Mouse (Mus musculus) E14TG2a.4 (cell line): ENCODE measurements around the gene Hp1bp3.

Experiments
- H3K27me3 ChIP-seq: 2 replicates; pipeline ENCODE4 v1.6.1; 2014; ENCODE audit warnings: low read length, control low read depth; ENCODE audit not compliant: insufficient read depth
- H3K36me3 ChIP-seq: 2 replicates; pipeline ENCODE4 v1.6.1; 2014; ENCODE audit warnings: low read length, control low read depth; ENCODE audit not compliant: insufficient read depth
- H3K4me1 ChIP-seq: replicated peaks from 2 replicates; pipeline ENCODE4 v1.6.1; 2014; ENCODE audit warnings: low read depth, low read length, control low read depth
- H3K4me3 ChIP-seq: replicated peaks from 2 replicates; pipeline ENCODE4 v1.5.1; 2014; ENCODE audit warnings: mild to moderate bottlenecking, low read length
- H3K9me3 ChIP-seq: 2 replicates; pipeline ENCODE4 v1.6.1; 2014; ENCODE audit warnings: low read length, control low read depth
- CTCF ChIP-seq: conservative IDR thresholded peaks from 2 replicates; pipeline ENCODE4 v1.5.1; 2014; ENCODE audit warnings: low read length
- NANOG ChIP-seq: IDR thresholded peaks from 2 replicates; pipeline ENCODE4 v1.6.1; 2014; ENCODE audit warnings: borderline replicate concordance, low read length, mixed read lengths
- POU5F1 ChIP-seq: IDR thresholded peaks from 2 replicates; pipeline ENCODE4 v1.6.1; 2014; ENCODE audit warnings: low read length, borderline replicate concordance

Gene Hp1bp3

DNA sequence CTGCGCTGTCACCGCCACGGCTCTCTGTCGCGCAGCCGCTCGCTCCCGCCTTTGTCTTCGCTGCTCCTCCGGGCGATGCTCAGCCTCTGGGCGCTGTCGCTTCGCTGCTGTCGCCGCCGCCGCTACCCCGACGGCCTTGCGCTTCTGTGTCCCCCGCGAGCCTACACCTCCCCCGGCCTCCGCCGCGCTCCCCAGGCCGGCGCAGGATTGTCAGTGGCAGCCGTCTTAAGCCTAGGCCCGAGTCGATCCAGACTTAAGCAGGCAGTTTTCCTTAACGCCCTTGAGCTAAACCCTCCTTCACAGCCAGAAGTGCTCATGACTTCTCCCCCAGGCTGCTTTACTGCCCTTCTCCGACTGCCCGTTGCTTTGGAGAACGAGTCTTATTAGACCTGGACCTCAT, 1.3 kb downstream of the Hp1bp3 start:
- H3K4me3 ChIP-seq, result peak overlapping the region; percentile 96
- TF ChIP-seq NANOG (no peak), POU5F1 (no peak), CTCF (no peak)
- H3K36me3 ChIP-seq, result peaks cover 22% of the 10 kb centered on the region
- H3K4me1 ChIP-seq, result peaks cover 57% of the 10 kb centered on the region
- H3K27me3 ChIP-seq, result no peaks in the 10 kb centered on the region
- no peaks in the 10 kb centered on the region for H3K9me3 ChIP-seq

DNA sequence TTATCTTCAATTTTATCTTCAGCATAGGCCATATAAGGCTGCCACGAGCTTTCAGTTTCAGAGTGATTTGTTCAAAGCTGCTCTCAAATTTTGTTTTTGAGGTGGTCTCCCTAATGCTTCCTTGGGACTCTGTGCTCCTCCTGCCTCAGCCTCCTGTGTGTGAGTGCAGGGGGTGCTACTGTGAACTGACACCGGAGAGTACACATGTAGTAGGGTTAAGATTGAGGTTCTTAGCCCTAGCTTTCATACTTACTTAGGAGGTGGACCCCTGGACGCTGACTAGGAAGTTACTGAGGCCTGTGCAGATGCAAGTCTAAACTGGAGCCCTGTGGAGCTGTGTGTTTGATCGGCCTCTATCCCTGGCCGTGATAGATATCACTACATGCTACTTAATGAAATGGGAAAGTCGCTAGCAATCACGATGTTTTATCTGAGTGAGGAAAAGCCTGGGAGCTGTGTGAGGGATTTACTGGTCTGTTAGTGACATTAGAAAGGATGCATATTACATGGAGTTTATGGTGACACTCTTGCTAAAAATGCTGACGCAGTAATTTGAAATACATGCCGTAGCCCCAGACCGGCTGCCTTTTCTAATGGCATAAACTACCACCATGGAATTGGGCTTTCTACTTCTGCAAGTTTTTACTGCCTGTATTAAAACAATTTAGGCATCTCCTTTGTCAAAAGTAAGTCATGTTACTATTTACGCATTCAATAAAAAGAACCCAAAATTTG, 2.0 kb downstream of the Hp1bp3 start:
- TF ChIP-seq NANOG (no peak), CTCF (no peak), POU5F1 (no peak)
- no peaks in the 10 kb centered on the region for H3K27me3 ChIP-seq
- peaks cover 64% of the 10 kb centered on the region for H3K4me1 ChIP-seq
- H3K9me3 ChIP-seq, result no peaks in the 10 kb centered on the region
- peak overlapping the region; percentile 96 for H3K4me3 ChIP-seq
- H3K36me3 ChIP-seq, result peaks cover 28% of the 10 kb centered on the region

DNA sequence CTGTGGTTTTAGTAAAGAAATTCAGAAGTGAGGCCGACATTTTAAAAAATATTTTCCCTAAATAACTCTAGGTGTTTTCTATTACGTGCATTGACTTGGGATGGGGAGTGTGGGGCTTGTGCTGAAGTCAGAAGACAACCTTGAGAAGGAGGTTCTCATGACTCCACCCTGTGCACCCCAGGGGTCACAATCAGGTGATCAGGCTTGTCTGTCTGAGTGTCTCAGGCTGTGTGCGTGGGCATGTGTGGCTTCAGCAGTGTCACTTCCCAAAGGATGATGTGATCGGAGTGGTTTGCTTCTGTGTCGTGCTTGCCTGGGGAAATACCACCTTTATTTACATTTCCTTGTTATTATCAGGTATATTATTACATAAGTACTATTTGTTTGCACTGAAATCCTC, 3.2 kb downstream of the Hp1bp3 start:
- Histone ChIP-seq H3K4me1 (peaks cover 69% of the 10 kb centered on the region), H3K27me3 (no peaks in the 10 kb centered on the region), H3K4me3 (peak overlapping the region; percentile 26; the same call in 1 of the 2 replicates), H3K36me3 (peaks cover 39% of the 10 kb centered on the region), H3K9me3 (no peaks in the 10 kb centered on the region)
- TF ChIP-seq NANOG (no peak), POU5F1 (no peak), CTCF (no peak)

DNA sequence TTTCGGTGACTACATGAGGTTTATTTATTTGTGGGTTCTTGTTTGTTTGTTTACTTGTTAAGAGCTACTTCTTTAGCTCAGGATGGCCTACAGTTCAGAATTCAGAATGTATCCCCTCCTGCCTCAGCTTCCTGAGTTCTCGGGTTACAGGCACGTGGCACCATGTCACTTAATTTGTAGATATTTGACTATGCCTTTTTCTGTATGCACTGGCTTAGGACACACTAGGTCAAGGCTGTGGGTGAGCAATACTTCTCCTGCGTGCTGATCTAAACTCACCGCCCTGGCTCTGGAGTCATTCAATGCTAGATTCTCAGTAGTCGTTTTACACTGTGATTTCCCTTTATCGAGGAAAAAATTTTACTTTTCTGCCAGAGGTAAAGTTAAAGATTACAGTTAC, 4.7 kb downstream of the Hp1bp3 start:
- Histone ChIP-seq H3K4me1 (peaks cover 62% of the 10 kb centered on the region), H3K9me3 (no peaks in the 10 kb centered on the region), H3K27me3 (no peaks in the 10 kb centered on the region), H3K36me3 (peaks cover 53% of the 10 kb centered on the region), H3K4me3 (no peak overlapping the region)
- no peak for TF ChIP-seq CTCF
- no peak for TF ChIP-seq POU5F1

DNA sequence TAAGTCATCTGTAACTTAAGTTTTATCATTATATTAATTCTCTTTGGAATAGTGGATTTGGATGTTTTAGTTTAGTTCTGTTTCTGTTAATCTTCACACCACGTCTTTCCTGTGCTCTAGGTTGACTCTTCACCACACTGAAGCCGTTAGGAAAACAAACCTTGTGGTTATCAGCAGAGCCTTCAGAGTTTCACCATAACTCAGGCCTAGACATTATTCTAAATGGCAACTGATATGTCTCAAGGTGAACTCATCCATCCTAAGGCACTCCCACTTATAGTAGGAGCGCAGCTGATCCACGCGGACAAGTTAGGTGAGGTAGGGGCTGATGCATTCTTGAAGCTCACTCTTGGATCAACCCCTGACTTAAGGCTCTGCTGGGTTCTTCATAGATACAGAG, 5.3 kb downstream of the Hp1bp3 start:
- Histone ChIP-seq H3K9me3 (no peaks in the 10 kb centered on the region), H3K4me1 (peaks cover 59% of the 10 kb centered on the region), H3K27me3 (no peaks in the 10 kb centered on the region), H3K36me3 (peaks cover 59% of the 10 kb centered on the region), H3K4me3 (no peak overlapping the region)
- no peak for TF ChIP-seq CTCF
- no peak for TF ChIP-seq NANOG
- TF ChIP-seq POU5F1, result no peak

DNA sequence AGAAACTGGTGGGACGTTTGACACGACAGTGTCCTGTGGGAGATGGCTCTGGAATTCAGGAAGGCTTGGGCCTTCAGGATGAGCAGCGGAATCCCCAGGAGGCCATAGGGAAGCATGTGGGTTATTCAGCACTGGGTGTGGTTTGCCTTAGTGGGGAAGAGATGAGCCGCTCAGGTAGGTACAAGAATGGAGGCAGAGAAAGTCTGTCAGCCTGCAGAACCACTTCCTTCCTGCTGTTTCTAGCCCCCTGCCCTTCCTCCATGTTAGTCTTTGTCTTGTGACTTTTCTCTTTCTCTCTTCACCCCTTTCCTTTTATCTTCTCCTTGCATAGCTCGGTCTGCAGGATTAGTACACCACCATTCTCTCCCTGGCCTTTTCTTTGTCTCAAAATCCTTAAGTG, 6.3 kb downstream of the Hp1bp3 start:
- H3K4me1 ChIP-seq, result peaks cover 59% of the 10 kb centered on the region
- H3K27me3 ChIP-seq, result no peaks in the 10 kb centered on the region
- H3K36me3 ChIP-seq, result peaks cover 68% of the 10 kb centered on the region
- no peaks in the 10 kb centered on the region for H3K9me3 ChIP-seq
- TF ChIP-seq NANOG, result no peak
- no peak for TF ChIP-seq POU5F1
- no peak for TF ChIP-seq CTCF
- no peak overlapping the region for H3K4me3 ChIP-seq

DNA sequence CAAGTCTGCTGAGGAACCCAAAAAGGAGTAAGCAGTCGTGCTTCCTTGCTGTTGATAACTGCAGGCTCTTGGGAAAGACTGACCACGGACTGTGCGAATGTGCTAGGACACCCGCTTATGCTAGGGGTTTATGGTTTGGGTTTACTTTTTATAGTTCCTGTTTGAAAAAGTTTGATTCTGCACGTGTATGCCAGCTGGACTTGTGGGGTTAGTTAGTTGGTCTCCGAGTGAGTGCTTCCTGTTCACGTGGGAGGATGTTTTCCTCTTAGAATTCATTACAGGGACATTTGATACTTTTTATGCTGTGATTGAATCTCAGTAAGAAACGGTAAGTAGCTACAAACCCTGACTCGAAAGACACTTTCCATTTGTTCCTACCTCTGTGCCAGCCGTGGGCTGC, 7.5 kb downstream of the Hp1bp3 start:
- no peaks in the 10 kb centered on the region for H3K9me3 ChIP-seq
- H3K4me1 ChIP-seq, result peaks cover 50% of the 10 kb centered on the region
- no peaks in the 10 kb centered on the region for H3K27me3 ChIP-seq
- TF ChIP-seq POU5F1 (no peak), CTCF (no peak), NANOG (no peak)
- no peak overlapping the region for H3K4me3 ChIP-seq
- H3K36me3 ChIP-seq, result peaks cover 74% of the 10 kb centered on the region

DNA sequence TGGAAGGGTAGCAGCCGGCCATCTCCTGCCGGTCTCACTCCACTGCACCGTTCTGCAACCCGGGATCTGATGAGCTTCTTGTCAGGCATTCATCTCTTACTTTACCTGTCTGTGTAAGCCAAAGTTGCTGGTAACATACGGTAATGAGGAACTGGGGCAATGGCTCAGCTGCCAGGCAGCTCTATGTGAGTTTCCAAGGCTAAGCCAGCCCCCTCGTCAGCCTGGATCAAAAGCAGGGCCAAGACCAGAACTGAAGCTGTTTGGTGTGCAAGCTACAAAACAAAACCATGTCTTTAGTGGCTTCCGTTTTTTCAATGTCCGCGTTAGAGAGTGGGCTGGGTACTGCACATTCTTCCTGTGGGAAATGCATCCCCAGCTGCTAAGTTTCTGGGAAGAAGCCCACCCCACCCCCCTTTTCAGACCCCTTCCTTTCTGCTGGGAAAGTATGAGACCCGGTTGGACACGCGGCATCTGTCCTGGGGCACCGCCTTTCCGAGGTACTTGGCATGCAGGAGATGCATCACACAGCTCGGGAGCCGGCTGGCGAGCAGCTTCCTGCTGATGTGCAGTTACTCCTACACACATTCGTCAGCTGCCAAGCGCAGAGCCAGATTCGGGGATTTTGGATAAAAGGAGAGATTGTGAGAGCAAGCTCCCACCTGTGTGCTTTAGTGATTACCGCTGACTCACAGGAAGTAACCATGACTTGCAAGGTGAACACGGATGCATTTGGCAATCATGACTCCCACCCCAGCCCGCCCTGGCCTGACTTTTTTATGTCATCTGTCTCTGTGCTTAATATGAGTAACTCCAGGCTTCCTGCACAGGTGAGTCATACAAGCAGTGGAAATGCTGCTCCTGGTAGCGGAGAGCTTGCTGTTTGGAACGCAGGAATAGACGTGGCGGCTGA, 30.9 kb downstream of the Hp1bp3 start:
- TF ChIP-seq POU5F1 (no peak), NANOG (no peak), CTCF (no peak)
- Histone ChIP-seq H3K4me3 (peak overlapping the region; percentile 7; the same call in 1 of the 2 replicates), H3K9me3 (no peaks in the 10 kb centered on the region), H3K27me3 (peaks cover 39% of the 10 kb centered on the region), H3K4me1 (peaks cover 54% of the 10 kb centered on the region), H3K36me3 (peaks cover 36% of the 10 kb centered on the region)
